ENCODE assay signal across 9 mouse cellular contexts in the genomic region with DNA sequence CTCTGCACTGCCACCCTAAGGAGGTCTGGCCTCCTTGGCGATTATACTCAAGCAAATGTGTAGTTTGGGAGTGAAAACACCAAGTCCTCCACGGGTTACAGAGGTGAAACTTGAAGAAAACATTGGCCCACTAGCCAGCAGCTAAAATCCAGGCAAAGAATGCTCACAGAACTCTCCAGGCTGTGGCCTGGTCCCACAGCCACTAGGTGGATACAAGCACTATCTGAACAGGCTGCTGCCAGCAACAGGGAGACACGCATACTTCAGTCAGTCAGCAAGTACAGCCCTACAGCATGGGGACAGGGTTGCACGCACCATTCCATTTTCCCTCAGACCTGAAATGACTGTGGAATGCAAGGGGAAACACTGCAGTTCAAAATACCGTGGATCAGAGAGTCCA. TPM values are rescaled to one million over a fixed set of nuclear protein-coding genes. Genes with fewer than 3 reads are reported as not detected.
DNase-seq lines count a peak whose midpoint lies in the region; ATAC-seq lines count a peak whose summit lies in the region.
"Had no signal": no experiment of that assay in that cellular context is flagged by ENCODE, and none has a peak within 500 bp of the region (broad histone marks: within the 10 kb centered on the region; RNA-seq: fewer than 3 reads in every experiment).

No protein-coding gene starts in this region.

- 84% methylated on average over 5 of the region's 5 CpGs for WGBS in forebrain, embryonic 13.5 days

- DNase-seq in adrenal gland, postnatal 14 days: peak; percentile 46
- no peak for DNase-seq in adrenal gland, adult 18-20 months (ENCODE audit: low spot score in 2 of 2)
- peak; percentile 31 to 60 for DNase-seq in kidney, postnatal 4 days
- DNase-seq in kidney, adult 8-10 months: no peak
- peak; percentile 52 for DNase-seq in 416B (ENCODE audit: low read depth)
- DNase-seq in gastrocnemius, postnatal 4 days (ENCODE audit: low spot score in 2 of 2): no peak

- H3K27ac ChIP-seq in forebrain, embryonic 13.5 days: no peak overlapping the region
- H3K27ac ChIP-seq: hindbrain, embryonic 10.5 days had no signal

- H3K9me3 ChIP-seq in forebrain, embryonic 13.5 days (replicated peaks): no peaks in the 10 kb centered on the region
- H3K9me3 ChIP-seq: hindbrain, embryonic 10.5 days had no signal

- H3K9ac ChIP-seq in forebrain, embryonic 13.5 days: no peak overlapping the region

- no peaks in the 10 kb centered on the region for H3K27me3 ChIP-seq in forebrain, embryonic 13.5 days

- peak; percentile 19; the same call in 1 of the 2 replicates for ATAC-seq in common myeloid progenitor, adult 5-6 weeks (replicated peaks; ENCODE audit: low read depth, poor library complexity, severe bottlenecking)
- no peak for ATAC-seq in forebrain, embryonic 13.5 days

- peaks cover 30% of the 10 kb centered on the region for H3K4me1 ChIP-seq in forebrain, embryonic 13.5 days

- no peak overlapping the region for H3K4me3 ChIP-seq in forebrain, embryonic 13.5 days
- H3K4me3 ChIP-seq: hindbrain, embryonic 10.5 days had no signal

- H3K4me2 ChIP-seq in forebrain, embryonic 13.5 days: no peak overlapping the region

- peaks cover 37% of the 10 kb centered on the region for H3K36me3 ChIP-seq in forebrain, embryonic 13.5 days (ENCODE audit: poor library complexity, severe bottlenecking)

RNA-seq across cellular contexts. Expression of a gene that starts 41.9 kb away (rescaled TPM):
- total RNA-seq in adrenal gland, postnatal 14 days (2021): 0.49 and 0.52 TPM in 2 replicates
- total RNA-seq in adrenal gland, adult 18-20 months (2021): under 1 TPM; 0.17 to 0.45 TPM
- total RNA-seq in common myeloid progenitor, adult 5-6 weeks (2017): 0.05 and 0.39 TPM in 2 replicates
- 3.8 and 4.1 TPM in 2 replicates for polyA plus RNA-seq in forebrain, embryonic 13.5 days (2015; fragmentation: Nextera tagmentation; extraction: Ambion mirVana)
- total RNA-seq in gastrocnemius, postnatal 4 days (2021): under 1 TPM in 1 of 2 experiments, not detected in 1; 0.08 TPM

RNA-seq across cellular contexts. Expression of a gene that starts 42.2 kb away (rescaled TPM):
- total RNA-seq in adrenal gland, postnatal 14 days (2021): 36.4 and 37.6 TPM in 2 replicates
- 10 to 100 TPM; 35.0 to 39.6 TPM for total RNA-seq in adrenal gland, adult 18-20 months (2021)
- total RNA-seq in common myeloid progenitor, adult 5-6 weeks (2017): 10.8 and 20.3 TPM in 2 replicates
- polyA plus RNA-seq in forebrain, embryonic 13.5 days (2015; fragmentation: Nextera tagmentation; extraction: Ambion mirVana): 2.8 and 3.2 TPM in 2 replicates
- total RNA-seq in gastrocnemius, postnatal 4 days (2021): 10 to 100 TPM; 11.3 to 13.5 TPM

Comparison
In these comparisons a context has a peak if more than half of its experiments do, and no peak if none do; other contexts are left out.
1. DNase-seq: peak in adrenal gland, postnatal 14 days (single experiment), kidney, postnatal 4 days (2 of 2) and 416B (single experiment); none in adrenal gland, adult 18-20 months (0 of 2), kidney, adult 8-10 months (0 of 2) and gastrocnemius, postnatal 4 days (0 of 2).